Mouse (Mus musculus) CH12.LX (cell line): ENCODE measurements around the gene BC067074.

Experiments used
- CTCF ChIP-seq, 2 experiments: IDR thresholded peaks in 1 of 2; conservative IDR thresholded peaks in 1 of 2; 2 replicates each; pipeline ENCODE4 v1.5.1; 2011 to 2012; ENCODE audit warnings: low read depth in 2 of 2, low read length in 2 of 2, improper control_type of control experiment in 1 of 2, inconsistent platforms in 1 of 2, mild to moderate bottlenecking in 1 of 2, moderate library complexity in 1 of 2
- EP300 ChIP-seq: IDR thresholded peaks from 2 replicates; pipeline ENCODE4 v1.6.1; 2011; ENCODE audit warnings: low read length, improper control_type of control experiment
- ETS1 ChIP-seq: conservative IDR thresholded peaks from 2 replicates; pipeline ENCODE4 v1.6.1; 2012; ENCODE audit warnings: low read depth, mild to moderate bottlenecking, inconsistent platforms, low read length, improper control_type of control experiment, moderate library complexity
- MAFK ChIP-seq: IDR thresholded peaks from 2 replicates; pipeline ENCODE4 v1.6.1; 2011; ENCODE audit warnings: low read length, improper control_type of control experiment; ENCODE audit not compliant: insufficient replicate concordance
- MAZ ChIP-seq: IDR thresholded peaks from 2 replicates; pipeline ENCODE4 v1.6.1; 2012; ENCODE audit warnings: low read depth, mild to moderate bottlenecking, inconsistent platforms, low read length, improper control_type of control experiment, moderate library complexity
- MEF2A ChIP-seq: IDR thresholded peaks from 2 replicates; pipeline ENCODE4 v1.6.1; 2014; ENCODE audit warnings: low read depth, mild to moderate bottlenecking, inconsistent platforms, low read length, improper control_type of control experiment, borderline replicate concordance
- POLR2A ChIP-seq: IDR thresholded peaks from 2 replicates; pipeline ENCODE4 v1.6.1; 2011; ENCODE audit warnings: low read depth, mild to moderate bottlenecking, improper control_type of control experiment, low read length
- POLR2AphosphoS2 ChIP-seq: IDR thresholded peaks from 2 replicates; pipeline ENCODE4 v1.6.1; 2011; ENCODE audit warnings: low read depth, low read length, improper control_type of control experiment
- RAD21 ChIP-seq: IDR thresholded peaks from 2 replicates; pipeline ENCODE4 v1.6.1; 2011; ENCODE audit warnings: low read depth, mild to moderate bottlenecking, low read length, improper control_type of control experiment, moderate library complexity
- SMC3 ChIP-seq: IDR thresholded peaks from 2 replicates; pipeline ENCODE4 v1.6.1; 2011; ENCODE audit warnings: low read depth, low read length, improper control_type of control experiment
- TCF12 ChIP-seq: IDR thresholded peaks from 2 replicates; pipeline ENCODE4 v1.6.1; 2014; ENCODE audit warnings: low read depth, mild to moderate bottlenecking, inconsistent platforms, low read length, improper control_type of control experiment
- UBTF ChIP-seq: IDR thresholded peaks from 2 replicates; pipeline ENCODE4 v1.6.1; 2012; ENCODE audit warnings: low read depth, mild to moderate bottlenecking, inconsistent platforms, low read length, improper control_type of control experiment, moderate library complexity
- USF1 ChIP-seq: IDR thresholded peaks from 2 replicates; pipeline ENCODE4 v1.6.1; 2014; ENCODE audit warnings: low read depth, mild to moderate bottlenecking, inconsistent platforms, low read length, improper control_type of control experiment
- ZNF384 ChIP-seq: IDR thresholded peaks from 2 replicates; pipeline ENCODE4 v1.6.1; 2012; ENCODE audit warnings: low read depth, low read length, improper control_type of control experiment, inconsistent platforms

- no peak for TF ChIP-seq CTCF (conservative IDR thresholded peaks at IDR 0.05 in 1 of 2, IDR thresholded peaks at IDR 0.05 in 1 of 2; ENCODE audit: low read depth in 2 of 2, low read length in 2 of 2)
- TF ChIP-seq ZNF384, result no peak
- TF ChIP-seq EP300, result no peak
- TF ChIP-seq POLR2A, result no peak
- TF ChIP-seq MAZ, result no peak
- TF ChIP-seq UBTF, result no peak
- no peak for TF ChIP-seq MEF2A
- TF ChIP-seq RAD21, result no peak
- no peak for TF ChIP-seq POLR2AphosphoS2
- TF ChIP-seq ETS1, result no peak
- TF ChIP-seq TCF12, result no peak
- TF ChIP-seq USF1, result no peak
- TF ChIP-seq SMC3, result no peak
- no peak for TF ChIP-seq MAFK
These were observed 49.5 kb downstream of the BC067074 start for GRCm38 (mm10) chr13:113342355-113342919.
